Mouse (Mus musculus) brain, embryonic 14.5 days (tissue): Measurements from ENCODE around the gene Flt3. TPM values are rescaled to one million over a fixed set of nuclear protein-coding genes. Genes with fewer than 3 reads are reported as not detected.

Source experiments
- DNase-seq: peaks from one replicate; pipeline ENCODE4 v3.0.0-alpha.2; 2011; ENCODE audit warnings: low read depth
- CTCF ChIP-seq: fragments of 200-500 bp; IDR thresholded peaks from 2 replicates; pipeline ENCODE4 v1.5.1; 2012; ENCODE audit warnings: inconsistent platforms, mild to moderate bottlenecking, moderate library complexity, borderline replicate concordance; ENCODE audit not compliant: insufficient read depth, insufficient read length; ENCODE audit errors: extremely low read depth
- POLR2A ChIP-seq: fragments of 200-500 bp; IDR thresholded peaks from 2 replicates; pipeline ENCODE4 v1.6.1; 2012; ENCODE audit warnings: mild to moderate bottlenecking, inconsistent platforms, borderline replicate concordance; ENCODE audit not compliant: poor library complexity, insufficient read depth, insufficient read length, severe bottlenecking; ENCODE audit errors: extremely low read depth
- polyA plus RNA-seq: library from polyadenylated mRNA; depleted of rRNA; stranded (reverse); fragments of >200 nt; gene quantifications from 2 replicates; pipeline ENCODE4 v1.2.3, GENCODE M21; 2012

The Flt3 gene
- polyA plus RNA-seq, 1 experiment, result 0.56 TPM

DNA sequence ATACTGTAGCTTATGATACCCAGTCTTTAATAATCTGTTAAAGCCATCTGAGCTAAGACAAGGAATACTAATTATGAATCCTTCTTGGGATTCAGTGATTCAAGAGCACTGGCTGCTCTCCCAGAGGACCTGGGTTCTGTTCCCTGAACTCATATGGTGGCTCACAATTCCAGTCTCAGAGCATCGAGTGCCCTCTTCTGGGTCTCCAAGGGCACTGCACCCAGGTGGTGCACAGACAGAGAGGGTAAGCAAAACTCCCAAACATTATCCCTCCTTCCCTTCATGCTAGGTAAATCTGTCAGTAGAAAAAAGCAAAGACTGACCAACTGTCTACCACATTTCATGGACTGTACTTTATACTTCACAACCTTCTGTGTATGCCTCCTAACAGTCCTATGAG lies 54.3 kb downstream of the Flt3 start:
- no peak for DNase-seq
- no peak for TF ChIP-seq POLR2A
- TF ChIP-seq CTCF, result no peak

DNA sequence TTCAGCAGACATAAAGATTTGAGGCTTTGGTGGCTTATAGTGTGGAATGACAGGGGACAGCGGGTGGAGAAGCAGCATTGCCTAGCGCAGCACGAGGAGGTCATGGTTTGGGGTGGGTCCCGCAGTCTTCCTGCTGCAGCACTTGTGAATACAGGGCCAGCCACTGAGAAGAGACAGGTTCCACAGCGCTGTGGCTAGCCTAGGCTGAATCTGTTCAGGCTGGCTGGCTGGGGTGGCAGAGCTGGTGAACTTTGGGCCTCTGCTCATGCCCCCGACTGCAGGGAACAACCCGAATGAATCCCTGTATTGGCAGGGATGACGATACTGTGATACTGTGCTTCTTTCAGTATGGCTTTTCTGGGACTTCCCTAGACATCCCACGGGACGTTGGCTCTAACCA lies 56.4 kb downstream of the Flt3 start:
- TF ChIP-seq POLR2A (no peak), CTCF (no peak)
- no peak for DNase-seq

DNA sequence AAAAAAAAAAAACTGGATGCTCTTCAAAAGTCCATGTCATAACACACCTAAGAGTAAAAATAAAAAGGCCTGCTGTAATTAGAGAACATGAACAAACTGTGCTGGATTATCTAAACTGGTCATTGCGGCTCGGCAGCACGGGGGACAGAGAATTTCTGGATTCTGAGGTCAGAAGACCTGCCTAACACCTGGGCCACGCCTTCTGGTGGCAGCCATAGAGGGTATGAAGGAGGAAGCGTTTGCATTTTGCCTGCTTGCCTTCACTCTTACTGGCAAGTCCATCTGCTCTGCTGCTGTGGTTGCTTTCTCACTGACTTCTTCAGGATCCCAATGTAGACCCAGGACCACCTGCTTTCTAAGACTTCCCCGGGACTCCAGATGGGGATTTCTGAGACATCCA lies 57.4 kb downstream of the Flt3 start:
- no peak for TF ChIP-seq CTCF
- no peak for DNase-seq

DNA sequence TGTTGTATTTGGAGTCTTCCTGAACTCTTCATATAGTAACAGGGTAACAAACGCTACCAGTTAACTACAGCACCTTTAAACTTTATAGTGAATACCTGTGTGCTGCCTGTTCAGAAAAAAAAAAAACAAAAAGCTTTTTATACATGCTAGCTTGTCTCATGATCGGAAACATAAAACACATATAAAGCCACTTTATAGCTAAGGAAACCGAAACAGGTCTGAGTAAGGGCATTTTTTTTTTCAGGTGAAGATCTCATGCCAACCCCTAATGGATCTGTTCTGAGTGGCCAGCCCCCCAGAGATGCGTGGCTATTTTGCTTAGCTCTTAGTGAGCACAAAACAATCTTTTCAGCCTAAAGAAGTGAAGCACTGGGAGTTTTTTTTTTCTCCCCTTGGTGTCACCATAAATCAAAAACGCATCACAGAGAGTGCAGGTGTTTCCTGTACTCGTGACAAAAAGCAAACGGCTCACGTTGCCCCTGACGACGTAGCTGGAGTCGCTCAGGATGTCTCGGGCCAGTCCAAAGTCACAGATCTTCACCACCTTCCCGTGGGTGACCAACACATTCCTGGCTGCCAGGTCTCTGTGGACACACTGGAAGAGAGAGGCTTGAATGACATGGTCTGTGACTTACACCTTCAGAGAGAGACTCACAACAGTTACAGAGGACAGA lies 59.4 kb downstream of the Flt3 start:
- TF ChIP-seq CTCF (no peak), POLR2A (no peak)
- DNase-seq, result no peak

DNA sequence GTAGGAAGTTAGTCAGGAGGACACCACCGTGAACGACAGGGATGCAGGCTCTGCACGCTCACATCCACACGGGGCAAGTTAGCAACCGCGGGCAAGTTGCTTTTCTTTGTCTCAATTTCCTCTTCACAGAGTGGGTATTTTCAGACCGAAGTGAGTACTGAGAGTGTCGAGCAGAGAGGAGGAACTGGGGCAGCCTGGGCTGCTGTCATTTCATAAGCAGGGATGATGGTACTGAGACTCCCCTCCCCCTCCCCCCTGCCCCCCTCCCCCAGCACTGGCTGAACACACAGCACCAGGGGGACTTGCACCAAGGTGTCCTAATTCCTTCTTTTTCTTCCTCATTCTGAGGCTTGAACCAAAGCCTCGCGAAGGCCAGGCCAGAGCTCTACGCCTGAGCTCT lies 60.7 kb downstream of the Flt3 start:
- TF ChIP-seq POLR2A (no peak), CTCF (no peak)
- no peak for DNase-seq

DNA sequence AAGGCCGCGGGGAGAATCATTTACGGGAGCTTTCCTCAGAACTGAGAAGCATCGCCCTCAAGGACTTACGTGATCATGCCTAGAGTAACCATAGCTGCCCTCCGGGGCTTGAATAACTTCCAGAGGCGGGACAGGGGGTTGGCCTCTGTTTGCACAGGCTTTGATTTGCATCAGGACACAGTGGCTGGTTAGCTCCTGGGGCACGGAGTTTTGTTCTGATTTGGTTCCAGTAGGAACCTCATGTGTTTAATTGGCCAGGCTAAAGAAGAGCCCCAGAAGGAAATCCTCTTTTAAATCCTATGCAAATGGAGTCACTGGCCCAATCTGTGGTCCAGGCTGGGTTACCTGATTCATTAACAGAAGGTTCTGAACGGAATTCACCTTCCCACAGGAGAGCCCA lies 61.3 kb downstream of the Flt3 start:
- DNase-seq, result no peak
- TF ChIP-seq POLR2A (no peak), CTCF (no peak)

DNA sequence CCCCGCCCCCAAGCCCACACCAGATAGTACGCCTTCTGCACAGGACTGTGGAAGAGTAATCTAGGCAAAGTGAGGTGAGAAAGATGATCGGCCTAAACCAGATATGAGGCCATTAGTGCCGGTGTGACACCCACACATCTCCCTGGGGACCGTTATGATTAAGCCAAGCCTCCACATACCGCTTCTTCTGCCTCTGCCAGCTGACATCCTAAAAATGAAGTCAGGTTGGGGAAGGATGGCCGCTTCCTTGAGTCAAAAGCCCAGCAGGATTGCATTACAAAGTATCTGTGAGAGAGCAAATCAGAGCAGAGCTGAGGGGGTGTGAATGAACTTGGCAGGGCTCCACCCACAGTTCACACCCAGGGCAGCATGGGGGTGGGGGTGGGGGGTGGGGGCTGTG lies 67.6 kb downstream of the Flt3 start:
- no peak for DNase-seq
- TF ChIP-seq CTCF (no peak), POLR2A (no peak)

DNA sequence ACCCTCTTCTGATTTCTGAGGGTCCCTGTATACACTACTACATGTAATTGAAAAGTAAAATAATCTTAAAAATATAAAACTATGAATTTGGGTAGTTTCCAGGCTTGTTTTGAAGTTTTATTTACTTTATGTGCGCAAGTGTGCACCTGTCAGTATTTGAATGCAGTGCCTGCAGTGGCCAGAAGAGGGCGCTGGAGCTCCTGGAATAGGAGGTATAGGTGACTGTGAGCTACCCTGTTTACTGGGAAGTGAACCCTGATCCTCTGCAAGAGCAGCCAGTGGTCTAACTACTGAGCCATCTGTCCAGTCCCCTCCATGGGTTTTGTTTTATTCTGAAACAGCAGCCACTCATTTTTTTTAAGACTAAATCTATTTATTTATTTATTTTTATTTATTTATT lies 68.7 kb downstream of the Flt3 start:
- TF ChIP-seq CTCF, result peak; percentile 67
- TF ChIP-seq POLR2A, result no peak
- peak; percentile 45 for DNase-seq

DNA sequence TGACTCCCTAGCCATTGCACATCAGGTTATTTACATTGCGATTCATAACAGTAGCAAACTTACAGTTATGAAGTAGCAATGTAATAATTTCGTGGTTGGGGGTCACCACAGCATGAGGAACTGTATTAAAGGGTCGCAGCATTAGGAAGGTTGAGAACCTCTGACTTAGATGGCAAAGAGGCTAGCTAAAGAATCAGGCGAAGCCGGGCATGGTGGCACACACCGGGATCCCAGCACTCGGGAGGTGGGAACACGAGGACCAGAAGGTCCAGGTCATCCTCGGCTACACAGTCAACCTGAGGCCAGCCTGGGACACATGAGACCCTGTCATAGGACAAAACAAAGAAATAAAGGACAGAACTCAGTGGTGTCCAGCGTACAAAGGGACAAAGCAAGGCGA lies 70.3 kb downstream of the Flt3 start:
- TF ChIP-seq CTCF, result no peak
- no peak for TF ChIP-seq POLR2A
- no peak for DNase-seq

DNA sequence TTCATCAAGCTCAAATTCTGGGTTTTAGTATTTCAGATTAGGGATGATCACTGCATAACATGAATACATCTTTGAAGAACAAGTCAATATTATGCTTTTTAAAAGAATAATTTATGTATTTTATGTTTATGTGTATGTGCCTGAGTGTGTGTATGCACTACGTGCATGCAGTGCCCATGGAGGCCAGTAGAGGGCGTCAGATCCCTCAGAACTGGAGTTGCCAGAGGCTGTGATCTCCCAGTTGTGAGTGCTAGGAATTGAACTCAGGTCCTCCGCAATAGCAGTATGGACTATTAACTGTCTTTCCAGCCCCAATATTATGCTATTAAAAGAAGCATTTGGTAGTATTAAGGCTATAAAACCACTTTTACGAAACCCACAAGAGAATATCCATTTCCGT lies 72.7 kb downstream of the Flt3 start:
- TF ChIP-seq CTCF (peak; percentile 28; the same call in 1 of the 2 replicates), POLR2A (no peak)
- DNase-seq, result no peak

DNA sequence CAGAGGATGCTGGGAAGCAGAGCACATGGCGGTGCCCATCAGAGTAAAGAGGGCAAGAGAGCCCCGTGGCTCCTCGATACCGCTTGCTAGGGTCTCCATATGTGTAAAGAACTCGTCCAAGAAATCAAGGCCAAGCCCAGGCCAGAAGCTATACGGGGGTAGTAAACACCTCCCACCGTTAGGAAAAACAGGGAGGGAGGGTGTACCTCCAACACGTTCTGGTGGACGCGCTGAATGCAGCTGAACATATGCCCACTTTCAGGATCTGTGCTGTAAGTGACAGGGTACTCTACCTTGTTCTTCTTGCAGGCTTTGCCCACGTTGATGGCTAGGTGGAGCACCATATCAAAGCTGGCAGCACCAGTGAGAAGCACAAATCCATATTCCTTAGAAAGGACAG lies 74.4 kb downstream of the Flt3 start:
- no peak for DNase-seq
- TF ChIP-seq POLR2A (no peak), CTCF (no peak)

DNA sequence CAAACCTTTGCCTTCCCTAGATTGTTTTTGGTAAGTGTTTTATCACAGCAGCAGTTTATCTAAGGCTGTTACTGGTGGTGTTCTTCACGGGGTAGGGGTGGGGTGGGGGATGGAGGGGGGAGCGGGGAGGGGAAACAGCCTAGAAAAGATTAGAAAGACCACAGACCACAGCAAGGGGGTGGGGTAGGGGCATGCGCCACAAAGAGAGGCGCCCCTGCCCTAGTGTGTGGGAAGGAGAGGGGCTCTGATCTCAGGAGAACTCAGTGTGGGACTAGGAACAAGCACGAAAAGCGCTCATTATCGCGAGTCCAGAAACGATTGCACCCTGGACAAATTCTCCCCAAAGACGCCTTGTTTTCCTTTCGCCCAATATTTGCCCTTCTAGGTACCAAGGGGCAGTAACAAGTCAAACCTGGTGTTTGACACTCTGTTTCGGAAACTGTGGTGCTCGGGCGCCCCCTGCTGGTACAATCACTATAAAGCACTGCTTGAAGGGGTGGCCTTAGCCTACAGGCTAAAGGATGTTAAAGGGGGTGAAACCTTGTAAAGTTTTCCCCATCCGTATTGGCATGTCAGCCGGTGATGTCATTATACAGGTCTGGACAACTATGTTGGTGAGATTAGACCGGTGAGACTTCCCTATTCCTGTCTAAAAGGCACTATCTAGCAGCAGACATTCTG lies 76.9 kb downstream of the Flt3 start:
- TF ChIP-seq CTCF (peak; percentile 78), POLR2A (no peak)
- peak; percentile 63 for DNase-seq
